Mouse (Mus musculus) cerebellum, postnatal 14 days (tissue): ENCODE data around the gene Aldh3b1.
A peak's percentile ranks its signal among the peaks of the same experiment; 100 is the strongest.

Experiments used
- DNase-seq, 2 experiments: peaks; one replicate each; pipeline ENCODE4 v3.0.0; 2021; ENCODE audit warnings: mixed read lengths in 2 of 2

The Aldh3b1 gene

GRCm38 (mm10) chr19:3910206-3910605, 19.4 kb downstream of the Aldh3b1 start:
- DNase-seq: no peak

- DNase-seq: no peak
Measured at GRCm38 (mm10) chr19:3907876-3908660, 21.5 kb downstream of the Aldh3b1 start.

GRCm38 (mm10) chr19:3906795-3907786, 22.5 kb downstream of the Aldh3b1 start, which contains the start of gene Tcirg1:
Tcirg1 (minus strand) TSS chr19:3907133.
- peak; percentile 48 to 51 for DNase-seq

GRCm38 (mm10) chr19:3906326-3906725, 23.3 kb downstream of the Aldh3b1 start:
- no peak for DNase-seq

GRCm38 (mm10) chr19:3905261-3905969, 24.2 kb downstream of the Aldh3b1 start:
- no peak for DNase-seq

- DNase-seq: no peak
Measured at GRCm38 (mm10) chr19:3904363-3904675, 25.3 kb downstream of the Aldh3b1 start.

GRCm38 (mm10) chr19:3903648-3904362, 25.8 kb downstream of the Aldh3b1 start:
- no peak for DNase-seq

- no peak for DNase-seq
Measured at GRCm38 (mm10) chr19:3902966-3903365, 26.6 kb downstream of the Aldh3b1 start.

- no peak for DNase-seq
Measured at GRCm38 (mm10) chr19:3899618-3900017, 30.0 kb downstream of the Aldh3b1 start.

GRCm38 (mm10) chr19:3898952-3899351, 30.7 kb downstream of the Aldh3b1 start:
- no peak for DNase-seq

GRCm38 (mm10) chr19:3897557-3897956, 32.1 kb downstream of the Aldh3b1 start:
- no peak for DNase-seq

GRCm38 (mm10) chr19:3896208-3896607, 33.4 kb downstream of the Aldh3b1 start:
- no peak for DNase-seq

- no peak for DNase-seq
Measured at GRCm38 (mm10) chr19:3895171-3895631, 34.4 kb downstream of the Aldh3b1 start.

- DNase-seq: no peak
Measured at GRCm38 (mm10) chr19:3894294-3894693, 35.3 kb downstream of the Aldh3b1 start.

GRCm38 (mm10) chr19:3893545-3894116, 36.0 kb downstream of the Aldh3b1 start:
- DNase-seq: no peak

GRCm38 (mm10) chr19:3890181-3890580, 39.4 kb downstream of the Aldh3b1 start:
- DNase-seq: no peak

- no peak for DNase-seq
Measured at GRCm38 (mm10) chr19:3889096-3889495, 40.5 kb downstream of the Aldh3b1 start.

GRCm38 (mm10) chr19:3884325-3884990, 45.1 kb downstream of the Aldh3b1 start:
- peak in 1 of 2 experiments; percentile 41 for DNase-seq

- no peak for DNase-seq
Measured at GRCm38 (mm10) chr19:3882214-3882613, 47.4 kb downstream of the Aldh3b1 start.

- DNase-seq: no peak
Measured at GRCm38 (mm10) chr19:3880054-3880848, 49.4 kb downstream of the Aldh3b1 start.
